Comparison of ENCODE assay signal across 24 mouse cellular contexts in the genomic region with DNA sequence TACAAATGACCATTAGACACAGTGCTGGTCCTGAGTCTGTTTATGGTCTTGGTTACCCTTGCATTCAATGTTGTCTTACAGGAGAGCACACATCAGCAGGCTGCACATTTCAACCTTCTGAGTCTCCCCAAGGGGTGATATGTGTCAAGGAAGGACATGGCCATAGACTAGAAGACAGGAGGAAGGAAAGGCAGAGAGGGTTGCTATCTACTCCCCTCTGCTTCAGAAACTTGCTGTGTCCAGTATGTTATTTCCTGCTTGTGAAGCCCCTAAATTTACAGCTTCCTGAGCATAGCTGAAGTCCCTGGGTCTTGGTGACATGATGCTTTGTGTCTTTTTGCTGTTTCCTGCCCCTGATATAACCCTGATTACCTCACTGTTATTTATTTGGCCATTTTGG.
DNase-seq lines count a peak whose midpoint lies in the region; ATAC-seq lines count a peak whose summit lies in the region.
"Had no signal": no experiment of that assay in that cellular context is flagged by ENCODE, and none has a peak within 500 bp of the region (broad histone marks: within the 10 kb centered on the region; RNA-seq: fewer than 3 reads in every experiment).

No protein-coding gene starts in this region.

- H3K4me1 ChIP-seq in liver, embryonic 11.5 days (replicated peaks; ENCODE audit: control insufficient read depth, insufficient read depth, low read length), result no peaks in the 10 kb centered on the region
- no peaks in the 10 kb centered on the region; the same call in 1 of the 2 replicates for H3K4me1 ChIP-seq in kidney, embryonic 16.5 days (ENCODE audit: insufficient read depth, low read length)
- no peaks in the 10 kb centered on the region for H3K4me1 ChIP-seq in liver, embryonic 12.5 days
- H3K4me1 ChIP-seq: embryonic facial prominence, embryonic 12.5 days; forebrain, embryonic 15.5 days; heart, embryonic 13.5 days; limb, embryonic 12.5 days; liver, embryonic 15.5 days; midbrain, embryonic 12.5 days; neural tube, embryonic 13.5 days had no signal

- no peaks in the 10 kb centered on the region for H3K9me3 ChIP-seq in liver, embryonic 11.5 days (ENCODE audit: control insufficient read depth, low read length)
- no peaks in the 10 kb centered on the region for H3K9me3 ChIP-seq in kidney, embryonic 16.5 days (ENCODE audit: low read length)
- H3K9me3 ChIP-seq in liver, embryonic 12.5 days (replicated peaks), result no peaks in the 10 kb centered on the region
- H3K9me3 ChIP-seq: embryonic facial prominence, embryonic 12.5 days; forebrain, embryonic 15.5 days; heart, embryonic 13.5 days; limb, embryonic 12.5 days; liver, embryonic 15.5 days; midbrain, embryonic 12.5 days; neural tube, embryonic 13.5 days had no signal

- H3K27me3 ChIP-seq in liver, embryonic 11.5 days (replicated peaks; ENCODE audit: control insufficient read depth, insufficient read depth, low read length), result no peaks in the 10 kb centered on the region
- H3K27me3 ChIP-seq in kidney, embryonic 16.5 days (ENCODE audit: insufficient read depth, low read length), result no peaks in the 10 kb centered on the region
- H3K27me3 ChIP-seq in liver, embryonic 12.5 days (replicated peaks), result no peaks in the 10 kb centered on the region
- H3K27me3 ChIP-seq: embryonic facial prominence, embryonic 12.5 days; forebrain, embryonic 15.5 days; heart, embryonic 13.5 days; limb, embryonic 12.5 days; liver, embryonic 15.5 days; midbrain, embryonic 12.5 days; neural tube, embryonic 13.5 days had no signal

- peak; percentile 69 for ATAC-seq in liver, embryonic 11.5 days (replicated peaks; ENCODE audit: low FRiP score)
- ATAC-seq in kidney, embryonic 16.5 days (ENCODE audit: low FRiP score, low TSS enrichment), result peak; percentile 79
- ATAC-seq in liver, embryonic 12.5 days, result peak; percentile 32; the same call in 1 of the 2 replicates
- ATAC-seq: CD4-positive, CD25-positive, alpha-beta regulatory T cell, adult 4 months; forebrain, embryonic 15.5 days had no signal

- H3K27ac ChIP-seq in liver, embryonic 11.5 days (ENCODE audit: low read depth, low read length), result no peak overlapping the region
- peak overlapping the region; percentile 8; the same call in 1 of the 2 replicates for H3K27ac ChIP-seq in kidney, embryonic 16.5 days (ENCODE audit: low read length)
- H3K27ac ChIP-seq in liver, embryonic 12.5 days, result no peak overlapping the region
- H3K27ac ChIP-seq: embryonic facial prominence, embryonic 12.5 days; forebrain, embryonic 15.5 days; heart, embryonic 13.5 days; hindbrain, embryonic 14.5 days; limb, embryonic 12.5 days; liver, embryonic 15.5 days; midbrain, embryonic 12.5 days; neural tube, embryonic 13.5 days had no signal

- H3K4me2 ChIP-seq in liver, embryonic 11.5 days, result no peak overlapping the region
- no peak overlapping the region for H3K4me2 ChIP-seq in kidney, embryonic 16.5 days (replicated peaks; ENCODE audit: low read depth, low read length)
- no peak overlapping the region for H3K4me2 ChIP-seq in liver, embryonic 12.5 days
- H3K4me2 ChIP-seq: embryonic facial prominence, embryonic 12.5 days; forebrain, embryonic 15.5 days; heart, embryonic 13.5 days; hindbrain, embryonic 14.5 days; limb, embryonic 12.5 days; liver, embryonic 15.5 days; midbrain, embryonic 12.5 days; neural tube, embryonic 13.5 days had no signal

- no peak overlapping the region for H3K4me3 ChIP-seq in liver, embryonic 11.5 days (ENCODE audit: low read depth, low read length)
- H3K4me3 ChIP-seq in kidney, embryonic 16.5 days (ENCODE audit: low read length), result no peak overlapping the region
- H3K4me3 ChIP-seq in liver, embryonic 12.5 days, result no peak overlapping the region
- H3K4me3 ChIP-seq: embryonic facial prominence, embryonic 12.5 days; forebrain, embryonic 15.5 days; heart, embryonic 13.5 days; limb, embryonic 12.5 days; liver, embryonic 15.5 days; midbrain, embryonic 12.5 days; neural tube, embryonic 13.5 days had no signal

- DNase-seq in liver, embryonic 11.5 days (ENCODE audit: low spot score), result peak; percentile 30
- no peak for DNase-seq in liver
- DNase-seq in frontal cortex, adult 2 months (ENCODE audit: extremely low spot score in 1 of 2, low spot score in 1 of 2), result no peak
- no peak for DNase-seq in left cerebral cortex, adult 8-10 months (ENCODE audit: low spot score in 2 of 2)
- DNase-seq in heart, adult 11 months, result no peak
- DNase-seq: cerebellum, adult 11 months; cerebellum, adult 9-11 months; embryo, embryonic 11 days; heart, postnatal 10 days; lung, postnatal 36 days; right cerebral cortex, postnatal 4 days; thymus, adult 2 months; thymus, postnatal 36 days had no signal

- H3K36me3 ChIP-seq in liver, embryonic 11.5 days (ENCODE audit: control insufficient read depth, insufficient read depth, low read length), result no peaks in the 10 kb centered on the region
- H3K36me3 ChIP-seq in kidney, embryonic 16.5 days (ENCODE audit: insufficient read depth, low read length), result no peaks in the 10 kb centered on the region
- H3K36me3 ChIP-seq in liver, embryonic 12.5 days, result no peaks in the 10 kb centered on the region
- H3K36me3 ChIP-seq: embryonic facial prominence, embryonic 12.5 days; forebrain, embryonic 15.5 days; heart, embryonic 13.5 days; limb, embryonic 12.5 days; liver, embryonic 15.5 days; midbrain, embryonic 12.5 days; neural tube, embryonic 13.5 days had no signal

- no peak overlapping the region for H3K9ac ChIP-seq in liver, embryonic 11.5 days (ENCODE audit: low read depth, low read length)
- H3K9ac ChIP-seq in kidney, embryonic 16.5 days (replicated peaks; ENCODE audit: low read length), result no peak overlapping the region
- H3K9ac ChIP-seq in liver, embryonic 12.5 days, result no peak overlapping the region
- H3K9ac ChIP-seq: embryonic facial prominence, embryonic 12.5 days; forebrain, embryonic 15.5 days; heart, embryonic 13.5 days; hindbrain, embryonic 14.5 days; limb, embryonic 12.5 days; liver, embryonic 15.5 days; midbrain, embryonic 12.5 days; neural tube, embryonic 13.5 days had no signal
